Mouse (Mus musculus): Measurements from ENCODE around the gene Sdf2l1. TPM values are rescaled to one million over a fixed set of nuclear protein-coding genes. Genes with fewer than 3 reads are reported as not detected.
"Not testable (repeated sequence)": the region's sequence is repeated elsewhere in the genome, so short reads cannot be mapped to it uniquely, and the experiment has no call there.

The Sdf2l1 gene
- 54.6 and 57.5 TPM in 2 replicates for polyA plus RNA-seq (2015; fragmentation: Nextera tagmentation; extraction: Ambion mirVana)

DNA sequence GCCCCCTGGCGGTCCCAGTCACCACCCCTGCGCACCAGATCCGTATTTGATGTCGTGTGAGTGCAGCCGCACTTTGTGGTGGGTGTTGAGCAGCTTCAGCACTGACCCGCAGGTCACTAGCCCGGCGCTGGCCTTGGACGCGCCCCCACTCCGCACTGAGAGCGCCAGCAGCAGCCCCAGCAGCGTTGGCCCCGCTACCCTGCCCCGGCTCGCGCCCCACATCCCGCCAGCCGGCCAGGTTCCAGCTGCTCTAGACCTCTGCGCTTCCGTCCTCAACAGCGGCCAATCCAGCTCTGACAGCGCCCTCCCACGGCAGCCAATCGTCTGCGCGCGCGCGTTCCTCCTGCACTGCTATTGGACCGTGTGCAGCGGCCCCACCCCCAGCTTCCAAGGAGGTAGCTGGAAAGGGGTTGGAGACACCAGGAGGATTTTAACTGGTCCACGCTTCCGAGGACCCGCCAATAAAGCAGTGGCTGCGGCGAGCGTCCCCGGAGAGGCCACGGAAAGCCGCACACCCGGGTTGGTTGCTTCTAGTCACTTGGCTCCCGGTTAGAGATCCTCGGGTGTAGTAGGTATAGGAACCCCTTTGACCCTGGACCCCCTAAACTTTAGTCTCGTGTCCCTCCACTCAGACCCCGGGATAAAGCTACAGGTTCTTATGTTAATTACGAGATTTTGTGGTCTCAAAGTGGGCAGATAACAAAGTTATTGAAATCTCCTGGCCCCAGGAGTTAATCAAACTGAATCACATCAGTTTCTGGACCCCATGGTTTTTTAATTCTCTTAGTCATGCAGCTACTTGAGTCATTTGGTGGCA, at the start of gene Sdf2l1:
Sdf2l1 (minus strand) TSS at position 295 of the 817 bp plus-strand sequence.
- peak within 1 kb of the TSS; percentile 70 for H3K27ac ChIP-seq
- no peaks in the 10 kb centered on the region for H3K27me3 ChIP-seq
- H3K4me2 ChIP-seq: peak within 1 kb of the TSS; percentile 96
- peak within 1 kb of the TSS; percentile 70 for H3K4me3 ChIP-seq
- H3K9me3 ChIP-seq (replicated peaks): no peaks in the 10 kb centered on the region
- peak within 1 kb of the TSS; percentile 75 for H3K9ac ChIP-seq
- peaks cover 20% of the 10 kb centered on the region for H3K4me1 ChIP-seq
- H3K36me3 ChIP-seq (ENCODE audit: poor library complexity, severe bottlenecking): no peaks in the 10 kb centered on the region
- ATAC-seq: peak; percentile 99
- WGBS: under 1% methylated on average over 47 of the region's 47 CpGs

DNA sequence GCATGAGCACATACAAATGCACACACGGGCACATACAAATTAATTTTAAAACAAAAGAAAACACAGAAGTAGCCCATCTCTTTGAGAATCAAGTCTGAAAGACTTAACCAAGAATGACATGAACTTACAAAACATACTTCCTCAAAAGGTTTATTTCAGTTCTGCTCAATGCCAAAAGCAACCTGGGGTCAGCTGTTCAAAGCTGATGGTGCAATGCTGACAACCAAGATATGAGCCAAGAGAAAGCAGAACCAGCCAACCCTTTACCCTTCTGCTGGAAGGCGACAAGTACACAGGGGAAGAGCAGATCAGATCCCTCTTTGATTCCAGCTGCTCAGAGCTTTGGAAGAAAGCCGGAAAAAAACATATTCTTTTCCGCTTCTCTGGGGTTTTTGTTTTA, 49.2 kb upstream of the Sdf2l1 start:
- Histone ChIP-seq H3K4me3 (no peak overlapping the region), H3K27me3 (no peaks in the 10 kb centered on the region), H3K9me3 (replicated peaks) (no peaks in the 10 kb centered on the region), H3K4me2 (no peak overlapping the region), H3K27ac (no peak overlapping the region), H3K9ac (no peak overlapping the region), H3K36me3 (ENCODE audit: poor library complexity, severe bottlenecking) (peaks cover 30% of the 10 kb centered on the region), H3K4me1 (no peaks in the 10 kb centered on the region)
- WGBS: 91% methylated on average over 4 of the region's 4 CpGs
- no peak for ATAC-seq

DNA sequence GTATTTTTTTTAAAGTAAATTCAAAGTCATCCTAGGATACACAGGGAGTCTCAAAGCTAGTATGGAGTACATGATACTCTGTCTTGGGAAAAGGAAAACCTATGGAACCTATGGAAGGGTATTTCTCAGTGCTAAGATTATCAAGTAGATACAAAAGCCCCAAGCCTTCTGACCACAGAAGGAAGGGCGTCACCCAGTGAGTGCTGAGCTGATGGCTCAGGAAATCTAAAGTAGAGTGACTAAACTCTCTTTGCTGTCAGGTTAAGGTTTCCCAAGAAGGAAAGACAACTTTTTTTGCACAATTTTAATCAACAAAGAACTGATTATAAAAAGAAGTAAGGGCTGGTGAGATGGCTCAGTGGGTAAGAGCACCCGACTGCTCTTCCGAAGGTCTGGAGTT, 47.5 kb upstream of the Sdf2l1 start:
- WGBS: 97% methylated on average over 3 of the region's 3 CpGs
- Histone ChIP-seq H3K9ac (no peak overlapping the region), H3K4me1 (no peaks in the 10 kb centered on the region), H3K36me3 (ENCODE audit: poor library complexity, severe bottlenecking) (peaks cover 31% of the 10 kb centered on the region), H3K9me3 (replicated peaks) (no peaks in the 10 kb centered on the region), H3K27me3 (no peaks in the 10 kb centered on the region), H3K4me3 (no peak overlapping the region), H3K4me2 (no peak overlapping the region), H3K27ac (no peak overlapping the region)
- ATAC-seq: no peak

DNA sequence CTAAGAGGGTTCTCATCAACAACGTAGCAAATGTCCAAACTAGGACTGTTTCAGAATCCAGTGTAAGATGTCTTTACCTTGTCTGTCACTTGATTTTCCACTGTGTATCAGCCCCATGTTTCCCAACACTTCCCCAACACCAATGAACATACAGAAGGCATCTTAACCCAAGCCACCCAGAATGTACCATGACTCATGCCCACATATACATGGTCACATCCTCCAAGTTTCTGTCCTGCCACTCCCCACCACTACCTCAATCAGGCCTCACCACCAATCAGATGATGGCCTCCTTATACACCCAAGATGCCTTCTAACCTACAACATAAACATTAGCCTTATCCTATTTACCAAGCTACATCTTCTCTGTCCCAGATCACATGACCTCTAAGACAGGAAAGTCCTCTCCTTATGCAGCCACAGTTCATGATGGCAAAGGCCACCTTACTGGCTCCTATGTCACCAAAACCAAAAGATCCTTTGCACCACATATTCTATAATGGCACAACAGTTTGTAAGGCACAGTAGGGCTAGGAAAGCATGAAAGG, 45.5 kb upstream of the Sdf2l1 start:
- no peak overlapping the region for H3K4me2 ChIP-seq
- peaks cover 49% of the 10 kb centered on the region for H3K36me3 ChIP-seq (ENCODE audit: poor library complexity, severe bottlenecking)
- H3K9me3 ChIP-seq (replicated peaks): no peaks in the 10 kb centered on the region
- no peaks in the 10 kb centered on the region for H3K4me1 ChIP-seq
- H3K27ac ChIP-seq: no peak overlapping the region
- 100% methylated on average over 1 of the region's 1 CpGs for WGBS
- no peak for ATAC-seq
- no peaks in the 10 kb centered on the region for H3K27me3 ChIP-seq
- no peak overlapping the region for H3K4me3 ChIP-seq
- no peak overlapping the region for H3K9ac ChIP-seq

DNA sequence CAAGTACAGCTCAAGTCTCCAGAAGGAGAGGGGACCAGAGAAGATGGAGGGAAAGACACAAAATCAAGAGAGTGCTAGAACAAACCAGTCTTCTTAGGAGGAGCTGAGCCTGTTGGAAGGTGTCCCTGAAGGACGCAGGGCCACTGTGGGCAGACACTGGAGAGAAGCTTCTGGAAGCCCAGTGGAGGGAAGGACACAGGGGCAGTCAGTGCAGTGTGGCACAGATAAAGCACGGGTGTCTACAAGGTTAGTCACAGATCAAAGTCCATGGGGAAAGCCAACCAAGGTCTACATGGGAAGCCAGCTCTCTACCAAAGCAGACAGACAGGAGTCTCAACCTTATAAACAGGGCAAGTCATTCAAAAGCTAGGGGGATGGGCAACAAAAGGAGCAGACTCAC, 43.6 kb upstream of the Sdf2l1 start:
- ATAC-seq: no peak
- Histone ChIP-seq H3K9me3 (replicated peaks) (no peaks in the 10 kb centered on the region), H3K4me3 (no peak overlapping the region), H3K9ac (no peak overlapping the region), H3K27me3 (no peaks in the 10 kb centered on the region), H3K27ac (no peak overlapping the region), H3K36me3 (ENCODE audit: poor library complexity, severe bottlenecking) (peaks cover 59% of the 10 kb centered on the region), H3K4me1 (no peaks in the 10 kb centered on the region), H3K4me2 (no peak overlapping the region)
- 95% methylated on average over 2 of the region's 2 CpGs for WGBS

DNA sequence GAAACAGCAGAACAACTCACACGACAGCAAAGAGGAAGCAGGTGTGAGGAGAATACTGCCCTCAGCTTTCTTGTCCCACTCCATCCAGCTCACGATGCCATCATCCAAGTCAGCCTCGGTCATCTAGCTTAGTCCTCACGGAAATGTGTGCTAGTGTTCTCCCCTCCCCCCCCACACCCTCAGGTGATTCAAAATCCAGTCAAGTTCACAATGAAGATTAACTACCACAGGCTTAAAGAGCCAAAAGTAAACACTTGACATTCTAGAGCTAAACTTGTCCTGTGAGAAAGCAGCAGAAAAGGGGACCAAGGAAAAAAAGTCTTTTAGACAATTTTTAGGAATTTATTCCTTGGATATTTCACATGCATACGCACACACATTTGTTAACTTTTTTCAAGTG, 35.9 kb upstream of the Sdf2l1 start:
- H3K4me1 ChIP-seq: no peaks in the 10 kb centered on the region
- no peaks in the 10 kb centered on the region for H3K27me3 ChIP-seq
- no peak overlapping the region for H3K4me2 ChIP-seq
- H3K27ac ChIP-seq: no peak overlapping the region
- ATAC-seq: no peak
- H3K9me3 ChIP-seq (replicated peaks): no peaks in the 10 kb centered on the region
- peaks cover 53% of the 10 kb centered on the region for H3K36me3 ChIP-seq (ENCODE audit: poor library complexity, severe bottlenecking)
- no peak overlapping the region for H3K4me3 ChIP-seq
- H3K9ac ChIP-seq: no peak overlapping the region
- WGBS: 90% methylated on average over 5 of the region's 5 CpGs

DNA sequence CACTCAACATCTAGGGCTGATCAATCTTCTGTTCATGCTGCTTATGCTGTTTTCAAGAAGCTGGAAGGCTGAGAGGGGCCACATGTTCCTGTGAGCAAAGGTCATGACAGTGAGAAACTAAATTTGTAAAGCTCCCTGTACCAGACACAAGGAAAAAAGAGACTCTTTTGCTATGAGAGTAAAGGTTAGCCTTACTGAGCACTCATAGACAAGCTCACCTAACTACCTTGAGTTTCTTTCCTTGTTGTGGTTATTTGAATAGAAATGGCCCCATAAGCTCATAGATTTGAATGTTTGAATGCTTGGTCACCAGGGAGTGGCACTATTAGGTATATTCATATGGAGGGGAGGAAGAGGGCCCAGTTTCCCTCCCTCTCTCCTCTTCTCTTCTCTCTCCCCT, 35.0 kb upstream of the Sdf2l1 start:
- no peaks in the 10 kb centered on the region for H3K4me1 ChIP-seq
- no peaks in the 10 kb centered on the region for H3K27me3 ChIP-seq
- no peak for ATAC-seq

DNA sequence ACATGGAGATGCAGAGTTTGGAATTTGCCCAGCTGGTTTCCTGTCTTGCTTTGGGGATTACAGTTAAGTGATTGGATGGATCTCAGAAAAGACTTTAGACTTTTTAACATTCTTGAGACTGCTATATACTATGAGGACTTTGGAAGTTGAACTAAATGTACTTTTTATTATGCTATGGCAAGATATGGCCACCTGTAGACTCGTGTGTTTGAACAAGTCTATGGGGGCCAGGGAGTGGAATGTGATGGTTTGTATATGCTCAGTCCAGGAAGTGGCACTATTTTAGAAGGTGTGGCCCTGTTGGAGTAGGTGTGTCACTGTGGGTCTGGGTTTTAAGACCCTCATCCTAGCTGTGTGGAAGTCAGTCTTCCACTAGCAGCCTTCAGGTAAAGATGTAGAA, 33.3 kb upstream of the Sdf2l1 start:
- not testable (repeated sequence) for H3K4me1 ChIP-seq; H3K9ac ChIP-seq; ATAC-seq; H3K4me3 ChIP-seq; H3K27me3 ChIP-seq; H3K9me3 ChIP-seq (replicated peaks); H3K27ac ChIP-seq; H3K4me2 ChIP-seq
- peaks cover 50% of the 10 kb centered on the region for H3K36me3 ChIP-seq (ENCODE audit: poor library complexity, severe bottlenecking)
- WGBS: 94% methylated on average over 1 of the region's 1 CpGs

More for the DNA sequence above, 35.0 kb upstream of the Sdf2l1 start:
- H3K4me2 ChIP-seq: no peak overlapping the region
- H3K4me3 ChIP-seq: no peak overlapping the region
- peaks cover 49% of the 10 kb centered on the region for H3K36me3 ChIP-seq (ENCODE audit: poor library complexity, severe bottlenecking)
- no peaks in the 10 kb centered on the region for H3K9me3 ChIP-seq (replicated peaks)
- H3K9ac ChIP-seq: no peak overlapping the region
- no peak overlapping the region for H3K27ac ChIP-seq

DNA sequence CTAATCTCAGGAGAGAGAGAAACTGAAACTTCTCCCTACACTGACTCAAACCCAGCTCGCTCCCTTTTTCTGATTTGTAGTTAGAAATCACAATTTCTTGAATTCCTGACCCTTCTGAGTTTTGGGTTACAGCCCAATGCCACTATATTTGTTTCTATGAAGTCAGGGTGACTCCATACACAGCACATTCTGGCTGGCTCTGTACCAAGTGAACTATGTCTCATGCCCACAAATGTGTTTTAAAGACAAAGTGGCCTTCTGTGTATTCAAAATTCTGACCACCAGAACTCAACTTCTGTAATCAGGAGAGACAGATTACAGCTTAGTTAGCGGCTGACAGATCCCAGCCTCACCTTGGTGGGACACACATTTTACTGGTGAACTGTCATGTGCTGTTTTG, 22.2 kb upstream of the Sdf2l1 start:
- no peak overlapping the region for H3K9ac ChIP-seq
- no peak overlapping the region for H3K27ac ChIP-seq
- H3K27me3 ChIP-seq: no peaks in the 10 kb centered on the region
- no peak overlapping the region for H3K4me3 ChIP-seq
- no peaks in the 10 kb centered on the region for H3K9me3 ChIP-seq (replicated peaks)
- no peak overlapping the region for H3K4me2 ChIP-seq
- ATAC-seq: no peak
- H3K4me1 ChIP-seq: no peaks in the 10 kb centered on the region
- peaks cover 62% of the 10 kb centered on the region for H3K36me3 ChIP-seq (ENCODE audit: poor library complexity, severe bottlenecking)
- 97% methylated on average over 2 of the region's 2 CpGs for WGBS

DNA sequence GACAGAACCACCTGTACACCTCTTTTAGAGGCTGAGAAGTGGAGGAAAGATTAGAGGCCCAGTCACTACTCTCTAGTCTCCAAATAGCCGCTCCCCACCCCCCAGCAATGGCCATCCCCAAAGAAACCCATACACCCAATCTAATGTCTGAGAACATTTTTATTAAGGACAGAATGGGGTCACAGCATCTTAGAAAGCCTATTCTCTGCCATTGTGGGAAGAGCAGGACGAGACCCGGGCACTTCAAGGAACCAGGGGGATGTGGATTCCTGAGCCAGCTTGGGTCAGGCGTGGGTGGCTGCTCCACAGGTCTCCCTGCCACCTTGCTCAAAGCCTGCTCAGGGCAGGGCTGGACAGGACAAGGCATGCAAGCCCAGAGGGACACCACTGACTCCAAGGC, 19.7 kb upstream of the Sdf2l1 start:
- H3K4me1 ChIP-seq: peaks cover 16% of the 10 kb centered on the region
- peaks cover 43% of the 10 kb centered on the region for H3K36me3 ChIP-seq (ENCODE audit: poor library complexity, severe bottlenecking)
- H3K4me2 ChIP-seq: no peak overlapping the region
- no peak for ATAC-seq
- H3K27ac ChIP-seq: no peak overlapping the region
- H3K4me3 ChIP-seq: no peak overlapping the region
- 95% methylated on average over 4 of the region's 4 CpGs for WGBS
- no peaks in the 10 kb centered on the region for H3K9me3 ChIP-seq (replicated peaks)
- H3K27me3 ChIP-seq: peaks cover 15% of the 10 kb centered on the region; the same call in 1 of the 2 replicates
- H3K9ac ChIP-seq: no peak overlapping the region

DNA sequence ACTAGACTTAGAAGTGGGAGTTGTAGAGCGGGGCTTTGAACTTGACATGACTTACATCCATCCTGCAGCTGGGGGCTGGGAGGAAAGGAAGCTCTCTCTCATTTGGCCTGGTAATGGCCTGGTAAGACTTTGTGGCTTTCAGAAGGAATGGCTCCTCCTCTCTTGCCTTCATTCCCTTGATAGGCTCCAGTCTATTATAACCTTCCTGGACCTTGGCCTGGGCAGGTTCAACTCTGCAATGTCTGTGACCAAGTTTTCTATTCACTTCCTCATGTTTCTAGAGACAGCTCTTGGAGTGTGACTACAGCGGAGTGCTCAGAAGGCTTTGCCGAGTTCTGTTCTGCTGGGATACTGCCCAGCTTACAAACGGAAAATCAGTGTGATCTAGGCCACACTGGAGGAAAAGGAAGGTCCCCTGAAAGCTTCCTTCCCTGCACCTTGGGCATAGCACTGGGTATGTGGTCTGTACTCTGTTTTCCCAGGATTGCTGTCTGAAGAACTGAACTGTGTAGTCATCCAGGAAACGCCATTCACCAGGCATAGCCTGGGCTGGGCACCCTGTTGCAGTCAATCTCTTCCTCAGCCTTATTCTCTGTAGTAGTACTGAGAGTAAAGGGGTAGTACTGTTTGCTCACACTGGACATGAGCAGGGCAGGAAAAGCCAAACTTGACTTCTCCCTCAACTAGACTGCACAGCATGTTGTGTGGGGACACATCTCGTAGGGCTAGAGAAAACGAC, 18.5 kb upstream of the Sdf2l1 start:
- no peak overlapping the region for H3K4me3 ChIP-seq
- H3K9ac ChIP-seq: no peak overlapping the region
- H3K4me2 ChIP-seq: no peak overlapping the region
- peaks cover 16% of the 10 kb centered on the region for H3K4me1 ChIP-seq
- H3K27ac ChIP-seq: no peak overlapping the region
- peaks cover 36% of the 10 kb centered on the region for H3K36me3 ChIP-seq (ENCODE audit: poor library complexity, severe bottlenecking)
- 89% methylated on average over 7 of the region's 7 CpGs for WGBS
- ATAC-seq: no peak
- peaks cover 15% of the 10 kb centered on the region; the same call in 1 of the 2 replicates for H3K27me3 ChIP-seq
- no peaks in the 10 kb centered on the region for H3K9me3 ChIP-seq (replicated peaks)

DNA sequence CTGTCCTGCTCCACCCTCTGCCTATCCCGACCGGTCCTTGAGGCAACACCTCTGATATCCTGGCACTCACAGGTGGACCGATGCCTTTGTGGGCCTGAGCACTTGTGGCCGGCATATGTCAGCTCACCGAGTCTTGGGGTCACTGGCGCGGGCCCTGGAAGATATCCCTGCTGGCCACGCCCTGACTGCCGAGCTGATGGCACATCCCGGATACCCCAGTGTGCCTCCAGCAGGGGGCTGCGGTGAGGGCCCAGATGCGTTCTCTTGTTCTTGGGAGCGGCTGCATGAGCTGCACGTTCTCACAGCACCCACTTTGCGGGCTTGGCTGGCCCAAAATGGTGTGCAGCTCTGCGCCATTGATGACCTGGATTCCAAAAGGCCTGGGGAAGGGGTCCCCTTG, 15.9 kb upstream of the Sdf2l1 start:
- Histone ChIP-seq H3K4me1 (peaks cover 16% of the 10 kb centered on the region), H3K4me3 (peak overlapping the region; percentile 61), H3K27ac (no peak overlapping the region), H3K27me3 (peaks cover 15% of the 10 kb centered on the region; the same call in 1 of the 2 replicates), H3K9me3 (replicated peaks) (no peaks in the 10 kb centered on the region), H3K4me2 (peak overlapping the region; percentile 96), H3K9ac (no peak overlapping the region), H3K36me3 (ENCODE audit: poor library complexity, severe bottlenecking) (peaks cover 19% of the 10 kb centered on the region)
- WGBS: 5% methylated on average over 16 of the region's 16 CpGs
- peak; percentile 25 for ATAC-seq
